Mouse (Mus musculus) olfactory bulb, adult 2 months (tissue): ENCODE measurements at regions not wholly inside any gene's neighbourhood (a gene's known extent, or its start where the extent isn't known, plus 50 kb on each side); places are given as distances from the start of the nearest gene placed in this dataset.

Experiments
- H3K27ac ChIP-seq: fragments of 200-500 bp; 2 replicates; pipeline ENCODE4 v1.5.1; 2012; ENCODE audit warnings: low read depth, low read length; ENCODE audit not compliant: insufficient read depth
- H3K4me1 ChIP-seq: fragments of 200-500 bp; 2 replicates; pipeline ENCODE4 v1.6.1; 2012; ENCODE audit warnings: low read length; ENCODE audit not compliant: control insufficient read depth, insufficient read depth
- H3K4me3 ChIP-seq: fragments of 200-500 bp; 2 replicates; pipeline ENCODE4 v1.5.1; 2012; ENCODE audit warnings: mild to moderate bottlenecking, low read depth, low read length, moderate library complexity; ENCODE audit not compliant: insufficient read depth
- CTCF ChIP-seq: fragments of 200-500 bp; IDR thresholded peaks from 2 replicates; pipeline ENCODE4 v1.5.1; 2012; ENCODE audit warnings: low read depth, mild to moderate bottlenecking, low read length, moderate library complexity; ENCODE audit not compliant: insufficient read depth
- POLR2A ChIP-seq: fragments of 200-500 bp; IDR thresholded peaks from 2 replicates; pipeline ENCODE4 v1.6.1; 2012; ENCODE audit warnings: mild to moderate bottlenecking, low read depth, low read length, moderate library complexity; ENCODE audit not compliant: insufficient read depth
- WGBS: fragments of 180-500 bp; shearing (Covaris S2); methylation state at CpG from one replicate; pipeline ENCODE4 v1.1.7; 2018; 5-methylcytosine and 5-hydroxymethylcytosine counted together

- no peak overlapping the region for H3K4me3 ChIP-seq
- H3K4me1 ChIP-seq = no peaks in the 10 kb centered on the region
- no peak for TF ChIP-seq CTCF
- TF ChIP-seq POLR2A = no peak
- 50% methylated on average over 7 of the region's 7 CpGs for WGBS
- H3K27ac ChIP-seq = no peak overlapping the region
Measured at GRCm38 (mm10) chr6:93573679-93574635, 630.7 kb upstream of the Adamts9 start.

GRCm38 (mm10) chr6:93569866-93570265 lies 626.6 kb upstream of the Adamts9 start:
- TF ChIP-seq CTCF = no peak
- TF ChIP-seq POLR2A = no peak
- WGBS = 98% methylated on average over 2 of the region's 2 CpGs
- H3K27ac ChIP-seq = no peak overlapping the region

GRCm38 (mm10) chr6:93569211-93569610 lies 625.9 kb upstream of the Adamts9 start:
- TF ChIP-seq POLR2A (no peak), CTCF (no peak)
- Histone ChIP-seq H3K27ac (no peak overlapping the region), H3K4me3 (no peak overlapping the region), H3K4me1 (no peaks in the 10 kb centered on the region)
- WGBS = 90% methylated on average over 6 of the region's 6 CpGs

More at GRCm38 (mm10) chr6:93569866-93570265, 626.6 kb upstream of the Adamts9 start:
- Histone ChIP-seq H3K4me1 (no peaks in the 10 kb centered on the region), H3K4me3 (no peak overlapping the region)

- 51% methylated on average over 2 of the region's 2 CpGs for WGBS
- no peak for TF ChIP-seq CTCF
- TF ChIP-seq POLR2A = no peak
- no peaks in the 10 kb centered on the region for H3K4me1 ChIP-seq
Measured at GRCm38 (mm10) chr6:93566661-93567060, 623.4 kb upstream of the Adamts9 start.

GRCm38 (mm10) chr6:93548311-93548710 lies 605.0 kb upstream of the Adamts9 start:
- no peak overlapping the region for H3K4me3 ChIP-seq
- no peaks in the 10 kb centered on the region for H3K4me1 ChIP-seq
- H3K27ac ChIP-seq = no peak overlapping the region
- WGBS = 63% methylated on average over 2 of the region's 2 CpGs
- TF ChIP-seq CTCF = no peak
- no peak for TF ChIP-seq POLR2A

More at GRCm38 (mm10) chr6:93566661-93567060, 623.4 kb upstream of the Adamts9 start:
- Histone ChIP-seq H3K27ac (no peak overlapping the region), H3K4me3 (no peak overlapping the region)

GRCm38 (mm10) chr6:93544246-93544645 lies 601.0 kb upstream of the Adamts9 start:
- Histone ChIP-seq H3K27ac (no peak overlapping the region), H3K4me3 (no peak overlapping the region), H3K4me1 (no peaks in the 10 kb centered on the region)
- TF ChIP-seq POLR2A (no peak), CTCF (no peak)
- 34% methylated on average over 1 of the region's 1 CpGs for WGBS

GRCm38 (mm10) chr6:93543354-93544129 lies 600.2 kb upstream of the Adamts9 start:
- no peak for TF ChIP-seq POLR2A
- TF ChIP-seq CTCF = no peak
- Histone ChIP-seq H3K4me1 (no peaks in the 10 kb centered on the region), H3K4me3 (no peak overlapping the region), H3K27ac (no peak overlapping the region)
- WGBS = 15% methylated on average over 15 of the region's 15 CpGs

- Histone ChIP-seq H3K4me1 (no peaks in the 10 kb centered on the region), H3K4me3 (no peak overlapping the region), H3K27ac (no peak overlapping the region)
- 88% methylated on average over 1 of the region's 1 CpGs for WGBS
- TF ChIP-seq POLR2A (no peak), CTCF (no peak)
Measured at GRCm38 (mm10) chr6:93539583-93539982, 596.3 kb upstream of the Adamts9 start.

- H3K4me3 ChIP-seq = no peak overlapping the region
- H3K4me1 ChIP-seq = no peaks in the 10 kb centered on the region
- TF ChIP-seq CTCF (no peak), POLR2A (no peak)
- WGBS = 83% methylated on average over 4 of the region's 4 CpGs
- no peak overlapping the region for H3K27ac ChIP-seq
Measured at GRCm38 (mm10) chr6:93539171-93539570, 595.9 kb upstream of the Adamts9 start.
